Mouse (Mus musculus) ovary, adult 18-20 months (tissue): Measurements from ENCODE around the gene Olfr1264.

Source experiments
- DNase-seq: peaks from one replicate; pipeline ENCODE4 v3.0.0; 2022; ENCODE audit warnings: low spot score, mixed read lengths

Olfr1264 gene

GRCm38 (mm10) chr2:90025477-90025876 is at the start of gene Olfr1264:
TSS of gene Olfr1264 (minus strand) at chr2:90025577.
- no peak for DNase-seq

- no peak for DNase-seq
Observed at GRCm38 (mm10) chr2:90070065-90070464, 44.7 kb upstream of the Olfr1264 start.

- DNase-seq = no peak
Observed at GRCm38 (mm10) chr2:90063494-90063893, 38.1 kb upstream of the Olfr1264 start, which contains the start of gene Olfr140. TSS of gene Olfr140 (minus strand) at chr2:90063594.

- DNase-seq = no peak
Observed at GRCm38 (mm10) chr2:90035037-90035436, 9.7 kb upstream of the Olfr1264 start, which contains the start of gene Olfr1265. TSS of gene Olfr1265 (plus strand) at chr2:90035337.

GRCm38 (mm10) chr2:90011831-90012230 is 13.5 kb downstream of the Olfr1264 start, which contains the start of gene Olfr1263:
TSS of gene Olfr1263 (plus strand) at chr2:90012131.
- no peak for DNase-seq

- DNase-seq = no peak
Observed at GRCm38 (mm10) chr2:89999845-90000244, 25.5 kb downstream of the Olfr1264 start, which contains the start of gene Olfr1262. TSS of gene Olfr1262 (plus strand) at chr2:90000145.

GRCm38 (mm10) chr2:89990921-89991320 is 34.5 kb downstream of the Olfr1264 start, which contains the start of gene Olfr1261:
TSS of gene Olfr1261 (plus strand) at chr2:89991221.
- no peak for DNase-seq

- no peak for DNase-seq
Observed at GRCm38 (mm10) chr2:89977709-89978108, 47.7 kb downstream of the Olfr1264 start.

- DNase-seq = no peak
Observed at GRCm38 (mm10) chr2:89974184-89974583, 51.2 kb downstream of the Olfr1264 start, which contains the start of gene Olfr1260. TSS of gene Olfr1260 (plus strand) at chr2:89974340.
